25 mouse cellular contexts compared by ENCODE assay signal in the genomic region with DNA sequence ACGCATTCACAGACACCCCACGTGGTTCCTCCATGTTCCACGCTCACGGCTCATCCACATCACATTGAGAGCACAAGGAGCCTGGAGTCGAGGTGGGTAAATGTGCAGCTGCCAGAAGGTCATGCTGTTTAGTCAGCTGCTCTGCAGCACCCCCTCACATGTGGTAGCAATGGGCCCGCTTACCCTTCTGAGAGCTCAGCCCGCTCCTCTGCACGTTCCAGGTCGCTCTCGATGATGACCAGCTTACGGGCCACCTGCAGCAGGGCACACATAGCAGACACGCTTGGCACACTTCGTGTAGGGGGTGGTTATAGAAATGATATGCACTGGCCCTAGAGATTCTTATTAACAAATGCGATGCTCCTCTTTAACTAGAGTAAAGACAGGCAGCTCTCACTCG. TPM values are rescaled to one million over a fixed set of nuclear protein-coding genes. Genes with fewer than 3 reads are reported as not detected.
DNase-seq lines count a peak whose midpoint lies in the region; ATAC-seq and TF ChIP-seq lines count a peak whose summit lies in the region.
"Had no signal": no experiment of that assay in that cellular context is flagged by ENCODE, and none has a peak within 500 bp of the region (broad histone marks: within the 10 kb centered on the region; RNA-seq: fewer than 3 reads in every experiment).

No protein-coding gene starts in this region.

- H3K4me1 ChIP-seq in heart, embryonic 15.5 days (replicated peaks) = peaks cover 30% of the 10 kb centered on the region
- H3K4me1 ChIP-seq in embryonic fibroblast, embryonic 13.5 days (ENCODE audit: control insufficient read depth, insufficient read depth, low read length) = peaks cover 7% of the 10 kb centered on the region; the same call in 1 of the 2 replicates
- H3K4me1 ChIP-seq in midbrain, postnatal 0 days (ENCODE audit: insufficient read depth, low read length) = no peaks in the 10 kb centered on the region
- H3K4me1 ChIP-seq: forebrain, embryonic 10.5 days; hindbrain, embryonic 15.5 days had no signal

- H3K36me3 ChIP-seq in heart, embryonic 15.5 days = peaks cover 95% of the 10 kb centered on the region
- peaks cover 68% of the 10 kb centered on the region for H3K36me3 ChIP-seq in midbrain, postnatal 0 days (ENCODE audit: insufficient read depth, low read length)

- intact Hi-C loops in heart, postnatal 14 days (cut with DNase I) = no loop called here

- 0 out of 2 replicates have a peak, but pooled peaks have one; percentile 6 for TF ChIP-seq POLR2A in embryonic fibroblast, embryonic 13.5 days (IDR thresholded peaks at IDR 0.05; ENCODE audit: low read depth, low read length)

- TF ChIP-seq CTCF in embryonic fibroblast, embryonic 13.5 days (IDR thresholded peaks at IDR 0.05; ENCODE audit: borderline replicate concordance, insufficient read depth, low read length) = no peak
- TF ChIP-seq CTCF in midbrain, postnatal 0 days (IDR thresholded peaks at IDR 0.05) = no peak

- no peak overlapping the region for H3K4me2 ChIP-seq in heart, embryonic 15.5 days
- no peak overlapping the region for H3K4me2 ChIP-seq in midbrain, postnatal 0 days (ENCODE audit: low read depth, low read length, poor library complexity, severe bottlenecking)
- H3K4me2 ChIP-seq: embryonic facial prominence, embryonic 13.5 days; forebrain, embryonic 13.5 days; hindbrain, embryonic 12.5 days; hindbrain, embryonic 15.5 days had no signal

- DNase-seq in heart, adult 11 months = peak; percentile 95
- DNase-seq in heart, postnatal 14 days = no peak
- DNase-seq in heart, adult 8-10 months (ENCODE audit: low spot score) = no peak
- no peak for DNase-seq in adrenal gland, postnatal 36 days
- DNase-seq in midbrain, postnatal 0 days (ENCODE audit: low spot score) = no peak
- DNase-seq: adrenal gland, postnatal 10 days; B cell, adult 2 months; cerebellum, adult 11 months; cerebellum, adult 2 months; cerebellum, adult 9-11 months; cerebellum, postnatal 25 days; embryo, embryonic 11 days; gastrocnemius, postnatal 14 days had no signal

- ATAC-seq in heart, embryonic 15.5 days (replicated peaks; ENCODE audit: insufficient number of reproducible peaks, insufficient read depth, low FRiP score, low read depth) = no peak
- ATAC-seq in midbrain, postnatal 0 days (ENCODE audit: low FRiP score) = no peak
- ATAC-seq: forebrain, embryonic 13.5 days; forebrain, embryonic 16.5 days; intestine, postnatal 0 days; Patski had no signal

- peak overlapping the region; percentile 3; the same call in 1 of the 2 replicates for H3K27ac ChIP-seq in heart, embryonic 15.5 days
- no peak overlapping the region for H3K27ac ChIP-seq in embryonic fibroblast, embryonic 13.5 days (ENCODE audit: insufficient read depth, low read length)
- H3K27ac ChIP-seq in midbrain, postnatal 0 days (ENCODE audit: low read depth, low read length) = no peak overlapping the region
- H3K27ac ChIP-seq: embryonic facial prominence, embryonic 10.5 days; embryonic facial prominence, embryonic 13.5 days; forebrain, embryonic 10.5 days; forebrain, embryonic 13.5 days; hindbrain, embryonic 12.5 days; hindbrain, embryonic 15.5 days had no signal

- no peaks in the 10 kb centered on the region for H3K9me3 ChIP-seq in heart, embryonic 15.5 days (replicated peaks)
- 0 out of 2 replicates have a peak, but pooled peaks cover 6% of the 10 kb centered on the region for H3K9me3 ChIP-seq in midbrain, postnatal 0 days (ENCODE audit: low read length)
- H3K9me3 ChIP-seq: hindbrain, embryonic 15.5 days had no signal

- H3K4me3 ChIP-seq in heart, embryonic 15.5 days = no peak overlapping the region
- H3K4me3 ChIP-seq in embryonic fibroblast, embryonic 13.5 days (ENCODE audit: insufficient read depth, low read length) = no peak overlapping the region
- no peak overlapping the region for H3K4me3 ChIP-seq in midbrain, postnatal 0 days (ENCODE audit: low read depth, low read length)
- H3K4me3 ChIP-seq: embryonic facial prominence, embryonic 10.5 days; embryonic facial prominence, embryonic 13.5 days; forebrain, embryonic 10.5 days; forebrain, embryonic 13.5 days; hindbrain, embryonic 12.5 days; hindbrain, embryonic 15.5 days had no signal

- H3K9ac ChIP-seq in heart, embryonic 15.5 days = no peak overlapping the region
- H3K9ac ChIP-seq in midbrain, postnatal 0 days (replicated peaks; ENCODE audit: low read length, poor library complexity, severe bottlenecking) = no peak overlapping the region
- H3K9ac ChIP-seq: embryonic facial prominence, embryonic 13.5 days; forebrain, embryonic 13.5 days; hindbrain, embryonic 12.5 days; hindbrain, embryonic 15.5 days had no signal

- WGBS in heart, embryonic 15.5 days = 82% methylated on average over 15 of the region's 15 CpGs
- 95% methylated on average over 15 of the region's 15 CpGs for WGBS in midbrain, postnatal 0 days

- H3K27me3 ChIP-seq in heart, embryonic 15.5 days = no peaks in the 10 kb centered on the region
- H3K27me3 ChIP-seq in midbrain, postnatal 0 days (ENCODE audit: insufficient read depth, low read length) = no peaks in the 10 kb centered on the region
- H3K27me3 ChIP-seq: CH12.LX; embryonic facial prominence, embryonic 13.5 days; forebrain, embryonic 13.5 days; hindbrain, embryonic 12.5 days; hindbrain, embryonic 15.5 days; Patski had no signal

RNA-seq across cellular contexts. Expression of a gene that starts 16.6 kb away (rescaled TPM):
- total RNA-seq in heart, postnatal 14 days (2021) = over 10,000 TPM; 11,169 to 11,475 TPM
- 3,993 and 5,392 TPM in 2 replicates for polyA plus RNA-seq in heart, embryonic 15.5 days (2015; fragmentation: Nextera tagmentation; extraction: Ambion mirVana)
- total RNA-seq in heart, adult 8-10 months (2022) = over 10,000 TPM in 3 of 4 experiments, 1,000 to 10,000 TPM in 1; 9,382 to 12,072 (median 10,190) TPM
- polyA plus RNA-seq in embryonic fibroblast, embryonic 13.5 days (2011; ENCODE audit: insufficient read length, low read depth, missing spikeins) = 2,470 and 3,105 TPM in 2 replicates
- total RNA-seq in adrenal gland, postnatal 36 days (2021) = 100 to 1,000 TPM; 145 to 272 TPM
- total RNA-seq in midbrain, postnatal 0 days (2014; rRNA removed) = 124 and 147 TPM in 2 replicates
- polyA plus RNA-seq in midbrain, postnatal 0 days (2015; fragmentation: Nextera tagmentation; extraction: Ambion mirVana) = 162 and 177 TPM in 2 replicates

RNA-seq across cellular contexts. Expression of a gene that starts 57.3 kb away (rescaled TPM):
- 10 to 100 TPM; 22.6 to 23.8 TPM for total RNA-seq in heart, postnatal 14 days (2021)
- 5.6 and 6.0 TPM in 2 replicates for polyA plus RNA-seq in heart, embryonic 15.5 days (2015; fragmentation: Nextera tagmentation; extraction: Ambion mirVana)
- 10 to 100 TPM; 22.8 to 26.6 (median 23.5) TPM for total RNA-seq in heart, adult 8-10 months (2022)
- polyA plus RNA-seq in embryonic fibroblast, embryonic 13.5 days (2011; ENCODE audit: insufficient read length, low read depth, missing spikeins) = 15.4 and 21.9 TPM in 2 replicates
- 10 to 100 TPM; 16.9 to 20.5 TPM for total RNA-seq in adrenal gland, postnatal 36 days (2021)
- total RNA-seq in midbrain, postnatal 0 days (2014; rRNA removed) = 18.6 and 18.8 TPM in 2 replicates
- polyA plus RNA-seq in midbrain, postnatal 0 days (2015; fragmentation: Nextera tagmentation; extraction: Ambion mirVana) = 9.6 and 12.9 TPM in 2 replicates

Comparison
In these comparisons a context has a peak if more than half of its experiments do, and no peak if none do; other contexts are left out.
1. RNA of a gene that starts 16.6 kb away (total RNA-seq): 11,169 to 11,475 TPM in heart, postnatal 14 days and 9,382 to 12,072 TPM in heart, adult 8-10 months; 145 to 272 TPM in adrenal gland, postnatal 36 days and 124 to 147 TPM in midbrain, postnatal 0 days; every median in the first group is over 10 times any median in the second.